Mouse (Mus musculus) hindbrain, embryonic 10.5 days (tissue): Measurements from ENCODE around the gene Tmem176a. TPM values are rescaled to one million over a fixed set of nuclear protein-coding genes. Genes with fewer than 3 reads are reported as not detected.
A peak's percentile ranks its signal among the peaks of the same experiment; 100 is the strongest.
"Not testable (repeated sequence)": the region's sequence is repeated elsewhere in the genome, so short reads cannot be mapped to it uniquely, and the experiment has no call there.

Source experiments
- DNase-seq: peaks from one replicate; pipeline ENCODE4 v3.0.0-alpha.2; 2017; ENCODE audit warnings: low spot score
- H3K27ac ChIP-seq: fragments of 300-500 bp; sonication (generic); 2 replicates; pipeline ENCODE4 v1.5.1; 2016; ENCODE audit warnings: mild to moderate bottlenecking, moderate library complexity
- H3K27me3 ChIP-seq: fragments of 300-500 bp; sonication (generic); 2 replicates; pipeline ENCODE4 v1.6.1; 2016; ENCODE audit warnings: mild to moderate bottlenecking; ENCODE audit not compliant: poor library complexity, insufficient read depth, severe bottlenecking
- H3K36me3 ChIP-seq: fragments of 300-500 bp; sonication (generic); 2 replicates; pipeline ENCODE4 v1.6.1; 2016; ENCODE audit warnings: mild to moderate bottlenecking, moderate library complexity
- H3K4me1 ChIP-seq: fragments of 300-500 bp; sonication (generic); replicated peaks from 2 replicates; pipeline ENCODE4 v1.6.1; 2016; ENCODE audit warnings: mild to moderate bottlenecking
- H3K4me3 ChIP-seq: fragments of 300-500 bp; sonication (generic); 2 replicates; pipeline ENCODE4 v1.5.1; 2016; ENCODE audit warnings: mild to moderate bottlenecking, moderate library complexity
- H3K9me3 ChIP-seq: fragments of 300-500 bp; sonication (generic); 2 replicates; pipeline ENCODE4 v1.6.1; 2016; ENCODE audit warnings: mild to moderate bottlenecking, moderate library complexity
- WGBS: fragments of 180-500 bp; shearing (Covaris S2); methylation state at CpG from one replicate; pipeline ENCODE4 v1.1.7; 2016; 5-methylcytosine and 5-hydroxymethylcytosine counted together
- polyA plus RNA-seq: library from polyadenylated mRNA; unstranded; fragments of >200 nt; fragmentation: Nextera tagmentation; extraction: Ambion mirVana; gene quantifications from 2 replicates; pipeline ENCODE4 v1.2.1, GENCODE M21; 2016

Tmem176a gene
- 16.9 and 21.5 TPM in 2 replicates for polyA plus RNA-seq

- peak within 1 kb of the TSS; percentile 83 for H3K27ac ChIP-seq
- DNase-seq, result no peak
- 46% methylated on average over 7 of the region's 7 CpGs for WGBS
These were observed at the start of gene Tmem176a for GRCm38 (mm10) chr6:48840371-48840969. Tmem176a (plus strand) TSS chr6:48840919.

GRCm38 (mm10) chr6:48801897-48802296, 38.8 kb upstream of the Tmem176a start:
- H3K36me3 ChIP-seq, result no peaks in the 10 kb centered on the region
- H3K4me1 ChIP-seq, result no peaks in the 10 kb centered on the region
- H3K27ac ChIP-seq, result no peak overlapping the region
- no peaks in the 10 kb centered on the region for H3K27me3 ChIP-seq
- 83% methylated on average over 1 of the region's 1 CpGs for WGBS
- H3K4me3 ChIP-seq, result no peak overlapping the region
- no peak for DNase-seq
- 0 out of 2 replicates have a peak, but pooled peaks cover 4% of the 10 kb centered on the region for H3K9me3 ChIP-seq

More at GRCm38 (mm10) chr6:48840371-48840969, at the start of gene Tmem176a:
- Histone ChIP-seq H3K27me3 (no peaks in the 10 kb centered on the region), H3K4me1 (peaks cover 33% of the 10 kb centered on the region), H3K9me3 (no peaks in the 10 kb centered on the region), H3K4me3 (peak within 1 kb of the TSS; percentile 47), H3K36me3 (no peaks in the 10 kb centered on the region; the same call in 1 of the 2 replicates)

GRCm38 (mm10) chr6:48803406-48804051, 37.2 kb upstream of the Tmem176a start:
- no peak overlapping the region for H3K27ac ChIP-seq
- 0 out of 2 replicates have a peak, but pooled peaks cover 4% of the 10 kb centered on the region for H3K9me3 ChIP-seq
- no peaks in the 10 kb centered on the region for H3K4me1 ChIP-seq
- no peak overlapping the region for H3K4me3 ChIP-seq
- H3K36me3 ChIP-seq, result no peaks in the 10 kb centered on the region
- H3K27me3 ChIP-seq, result no peaks in the 10 kb centered on the region
- no peak for DNase-seq

GRCm38 (mm10) chr6:48804346-48804745, 36.4 kb upstream of the Tmem176a start:
- WGBS, result 87% methylated on average over 5 of the region's 5 CpGs
- Histone ChIP-seq H3K27ac (no peak overlapping the region), H3K27me3 (no peaks in the 10 kb centered on the region), H3K36me3 (no peaks in the 10 kb centered on the region), H3K9me3 (0 out of 2 replicates have a peak, but pooled peaks cover 4% of the 10 kb centered on the region), H3K4me1 (no peaks in the 10 kb centered on the region), H3K4me3 (no peak overlapping the region)
- no peak for DNase-seq

- 92% methylated on average over 3 of the region's 3 CpGs for WGBS
- no peak for DNase-seq
- no peaks in the 10 kb centered on the region for H3K4me1 ChIP-seq
- H3K9me3 ChIP-seq, result 0 out of 2 replicates have a peak, but pooled peaks cover 4% of the 10 kb centered on the region
- H3K4me3 ChIP-seq, result no peak overlapping the region
- no peaks in the 10 kb centered on the region for H3K36me3 ChIP-seq
- no peaks in the 10 kb centered on the region for H3K27me3 ChIP-seq
- no peak overlapping the region for H3K27ac ChIP-seq
These were observed 34.0 kb upstream of the Tmem176a start for GRCm38 (mm10) chr6:48806746-48807145.

- Histone ChIP-seq H3K27ac (no peak overlapping the region), H3K4me3 (no peak overlapping the region), H3K4me1 (no peaks in the 10 kb centered on the region), H3K36me3 (no peaks in the 10 kb centered on the region), H3K27me3 (no peaks in the 10 kb centered on the region), H3K9me3 (0 out of 2 replicates have a peak, but pooled peaks cover 4% of the 10 kb centered on the region)
- no peak for DNase-seq
- WGBS, result 84% methylated on average over 3 of the region's 3 CpGs
These were observed 31.1 kb upstream of the Tmem176a start for GRCm38 (mm10) chr6:48809494-48810219.

GRCm38 (mm10) chr6:48815013-48815412, 25.7 kb upstream of the Tmem176a start:
- Histone ChIP-seq H3K27ac (no peak overlapping the region), H3K9me3 (0 out of 2 replicates have a peak, but pooled peaks cover 3% of the 10 kb centered on the region), H3K36me3 (no peaks in the 10 kb centered on the region), H3K27me3 (no peaks in the 10 kb centered on the region), H3K4me3 (no peak overlapping the region), H3K4me1 (no peaks in the 10 kb centered on the region)
- DNase-seq, result no peak

GRCm38 (mm10) chr6:48817815-48818214, 22.9 kb upstream of the Tmem176a start:
- H3K27ac ChIP-seq, result no peak overlapping the region
- 0 out of 2 replicates have a peak, but pooled peaks cover 3% of the 10 kb centered on the region for H3K9me3 ChIP-seq
- H3K27me3 ChIP-seq, result no peaks in the 10 kb centered on the region
- DNase-seq, result peak; percentile 61
- no peak overlapping the region for H3K4me3 ChIP-seq
- H3K36me3 ChIP-seq, result no peaks in the 10 kb centered on the region
- H3K4me1 ChIP-seq, result no peaks in the 10 kb centered on the region
- 10% methylated on average over 6 of the region's 6 CpGs for WGBS

- H3K4me3 ChIP-seq, H3K9me3 ChIP-seq, H3K4me1 ChIP-seq, H3K27me3 ChIP-seq, H3K27ac ChIP-seq, H3K36me3 ChIP-seq, DNase-seq: not testable (repeated sequence)
- WGBS, result 90% methylated on average over 7 of the region's 7 CpGs
These were observed 18.5 kb upstream of the Tmem176a start for GRCm38 (mm10) chr6:48821991-48822785.

GRCm38 (mm10) chr6:48825016-48825415, 15.7 kb upstream of the Tmem176a start:
- H3K4me3 ChIP-seq, result no peak overlapping the region
- 72% methylated on average over 7 of the region's 7 CpGs for WGBS
- no peaks in the 10 kb centered on the region for H3K27me3 ChIP-seq
- no peaks in the 10 kb centered on the region for H3K9me3 ChIP-seq
- H3K4me1 ChIP-seq, result no peaks in the 10 kb centered on the region
- no peak overlapping the region for H3K27ac ChIP-seq
- DNase-seq, result no peak
- H3K36me3 ChIP-seq, result no peaks in the 10 kb centered on the region

- 91% methylated on average over 1 of the region's 1 CpGs for WGBS
- 0 out of 2 replicates have a peak, but pooled peaks cover 4% of the 10 kb centered on the region for H3K4me1 ChIP-seq
- no peaks in the 10 kb centered on the region for H3K9me3 ChIP-seq
- no peak overlapping the region for H3K27ac ChIP-seq
- DNase-seq, result no peak
- no peak overlapping the region for H3K4me3 ChIP-seq
- H3K36me3 ChIP-seq, result peaks cover 11% of the 10 kb centered on the region
- H3K27me3 ChIP-seq, result no peaks in the 10 kb centered on the region
These were observed 11.7 kb upstream of the Tmem176a start for GRCm38 (mm10) chr6:48828976-48829375.

GRCm38 (mm10) chr6:48829651-48830050, 11.1 kb upstream of the Tmem176a start:
- Histone ChIP-seq H3K4me1 (0 out of 2 replicates have a peak, but pooled peaks cover 4% of the 10 kb centered on the region), H3K27me3 (no peaks in the 10 kb centered on the region), H3K36me3 (peaks cover 16% of the 10 kb centered on the region), H3K27ac (no peak overlapping the region), H3K4me3 (no peak overlapping the region), H3K9me3 (no peaks in the 10 kb centered on the region)
- no peak for DNase-seq
